Mouse (Mus musculus) spleen, adult 18-20 months (tissue): ENCODE results near the gene Mark2.
"Not testable (repeated sequence)": the region's sequence is repeated elsewhere in the genome, so short reads cannot be mapped to it uniquely, and the experiment has no call there.

Experiments
- DNase-seq, 2 experiments: peaks; one replicate each; pipeline ENCODE4 v3.0.0; 2022; ENCODE audit warnings: mixed read lengths in 2 of 2

The Mark2 gene

DNA sequence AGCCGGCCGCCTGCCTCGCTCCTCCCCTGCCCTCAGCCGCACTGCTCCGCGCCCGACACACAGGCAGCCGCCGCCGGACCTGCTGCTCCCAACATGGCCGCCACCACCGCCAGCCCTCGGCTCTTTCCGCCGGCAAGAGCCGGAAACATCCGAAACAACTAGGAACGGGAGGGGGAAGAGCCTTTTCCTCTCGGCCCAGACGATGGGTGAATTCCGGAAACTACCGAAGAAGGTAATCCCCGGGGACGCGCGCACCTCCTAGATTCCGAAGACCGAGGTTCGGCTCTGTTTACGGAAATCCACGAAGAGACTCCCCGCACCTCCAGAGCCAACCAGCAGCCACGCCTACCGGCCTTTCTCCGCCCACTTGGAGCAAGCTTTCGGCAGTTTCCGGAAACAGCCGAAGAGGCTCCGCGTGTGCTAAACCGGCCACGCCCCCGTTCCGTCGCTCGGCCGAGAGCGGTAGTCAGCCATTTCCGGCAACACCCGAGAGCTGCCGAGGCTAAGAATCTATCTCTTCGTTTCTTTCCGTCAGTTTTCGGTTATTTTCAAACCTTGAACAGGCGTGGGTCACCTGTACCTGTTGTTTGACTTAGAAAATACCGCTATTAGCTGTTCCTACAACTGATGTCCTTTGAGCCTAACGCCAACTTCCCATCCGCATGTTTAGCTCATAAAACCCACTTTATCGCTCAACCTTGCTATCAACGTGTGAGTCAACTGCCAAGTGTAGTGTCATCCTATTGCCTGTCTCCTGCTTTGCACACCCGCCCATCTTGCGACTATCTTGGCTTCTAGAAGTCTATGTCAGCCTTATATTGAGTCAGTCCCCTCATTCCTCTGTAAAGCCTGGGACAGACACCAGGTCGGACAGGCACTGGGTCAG lies at the start of gene Mark2:
TSS of gene Mark2 (minus strand) at position 349 of the 886 bp plus-strand sequence.
- peak; percentile 99 for DNase-seq

DNA sequence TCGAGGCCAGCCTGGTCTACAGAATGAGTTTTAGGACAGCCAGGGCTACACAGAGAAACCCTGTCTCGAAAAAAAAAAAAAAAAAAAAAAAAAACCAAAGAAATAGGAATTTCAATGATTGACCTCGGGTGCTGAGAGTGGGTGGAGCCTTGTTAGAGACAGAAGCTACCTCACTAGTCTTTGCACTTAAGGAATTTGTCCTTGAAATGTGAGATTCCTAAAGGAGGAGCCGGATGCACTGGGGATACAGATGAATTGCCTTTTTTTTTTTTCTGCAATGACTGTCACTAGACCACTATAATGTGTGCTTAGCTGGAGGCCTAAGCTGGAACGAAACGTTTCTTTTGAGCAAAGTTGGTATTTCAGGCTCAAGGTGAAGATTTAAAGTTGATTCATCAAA lies 46.8 kb upstream of the Mark2 start:
- DNase-seq: no peak

DNA sequence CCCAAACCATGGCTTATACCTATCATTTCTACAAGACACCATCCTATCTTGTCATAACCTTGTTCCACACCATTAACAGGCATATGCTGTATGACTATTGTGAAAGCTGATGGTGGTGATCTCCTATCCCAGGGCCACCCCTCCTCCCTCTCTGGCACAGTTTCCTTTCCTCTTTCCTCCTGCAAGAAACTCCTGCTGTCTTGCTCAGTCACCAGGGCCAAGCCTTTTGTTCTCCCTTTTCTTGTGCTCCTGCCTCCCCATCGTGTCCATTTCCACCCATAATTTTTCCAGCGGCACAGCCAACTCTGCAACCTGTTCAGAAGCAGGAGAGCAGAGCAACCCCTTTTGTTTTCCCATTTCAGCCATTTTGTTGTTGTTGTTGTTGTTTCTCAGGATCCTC lies 44.4 kb upstream of the Mark2 start:
- DNase-seq: no peak

DNA sequence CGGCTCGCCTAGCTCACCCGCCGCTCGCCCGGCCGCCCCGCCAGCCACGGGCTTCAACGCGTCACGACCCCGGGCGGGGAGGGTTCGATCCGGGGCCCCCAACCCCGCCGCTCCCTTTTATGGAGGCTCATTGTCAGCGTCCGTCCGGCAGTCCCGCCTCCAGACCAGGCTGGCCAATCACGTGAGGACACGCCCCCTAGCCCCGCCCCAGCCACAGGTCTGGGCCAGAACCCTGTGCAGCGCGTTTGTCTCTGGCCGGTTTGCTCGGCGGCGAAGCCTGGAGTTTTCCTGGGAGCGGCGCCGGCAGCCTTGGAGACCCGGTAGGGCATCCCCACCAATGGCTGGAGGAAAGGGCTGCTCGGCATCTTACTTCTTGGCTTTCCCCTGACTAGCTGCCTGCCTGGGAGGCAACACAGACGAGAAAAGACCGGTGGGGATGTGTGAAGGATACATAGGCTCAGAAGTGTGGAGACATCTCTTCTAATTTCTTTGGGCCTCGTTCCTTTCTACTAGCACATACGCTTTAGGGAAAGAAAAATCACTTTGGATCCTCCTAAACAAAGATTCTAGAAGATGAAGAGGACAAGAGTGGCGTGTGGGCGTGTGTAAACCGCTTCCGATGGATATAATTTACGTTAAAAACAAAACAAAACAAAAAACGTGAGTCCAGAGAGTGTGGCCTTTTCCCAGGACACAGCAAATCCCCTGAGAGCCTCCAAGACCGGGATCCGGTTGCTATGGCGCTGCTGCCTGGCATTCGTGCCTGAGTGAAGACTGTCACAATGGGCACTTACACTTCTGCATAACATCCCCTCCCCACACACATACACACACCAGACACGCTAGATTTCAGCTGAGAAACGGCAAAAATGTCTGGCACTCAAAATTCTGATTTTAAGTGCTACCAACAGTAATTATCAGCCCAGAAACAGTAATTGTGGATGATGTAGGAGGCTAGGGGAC lies 41.5 kb upstream of the Mark2 start, which contains the start of gene Spindoc:
TSS of gene Spindoc (minus strand) at position 92 of the 963 bp plus-strand sequence.
- DNase-seq: peak; percentile 94 to 100

DNA sequence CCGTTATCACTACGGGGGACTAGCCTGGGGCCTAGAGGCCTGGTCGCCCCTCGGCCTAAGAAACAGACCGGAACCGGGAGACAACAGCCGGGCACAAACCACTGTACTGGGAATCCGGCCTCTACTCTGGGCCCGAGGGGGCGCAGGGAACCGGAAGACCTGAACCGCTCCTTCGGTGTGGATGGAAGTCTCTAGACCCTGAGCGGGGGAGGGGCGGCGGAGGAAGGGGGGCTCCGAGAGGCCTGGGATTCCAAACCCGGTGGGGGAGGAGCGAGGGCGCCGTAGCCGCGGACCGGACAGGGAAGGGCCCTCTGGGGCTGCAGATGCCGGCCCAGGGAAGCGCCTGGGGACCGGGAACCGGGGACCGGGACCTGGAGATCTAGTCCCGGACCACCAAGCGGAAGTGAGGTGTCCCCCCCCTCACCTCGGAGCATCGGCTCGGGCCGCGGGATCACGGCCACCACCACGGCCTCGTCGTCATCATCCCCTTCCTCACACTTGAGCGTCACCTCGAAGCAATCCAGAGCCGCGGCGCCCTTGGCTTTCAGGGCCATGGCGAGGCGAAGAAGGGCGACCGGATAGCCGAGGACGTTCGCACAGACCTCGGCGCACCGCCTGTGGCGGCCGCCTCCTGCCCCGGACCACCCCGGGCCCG lies 40.7 kb upstream of the Mark2 start:
- peak; percentile 36 to 41 for DNase-seq

DNA sequence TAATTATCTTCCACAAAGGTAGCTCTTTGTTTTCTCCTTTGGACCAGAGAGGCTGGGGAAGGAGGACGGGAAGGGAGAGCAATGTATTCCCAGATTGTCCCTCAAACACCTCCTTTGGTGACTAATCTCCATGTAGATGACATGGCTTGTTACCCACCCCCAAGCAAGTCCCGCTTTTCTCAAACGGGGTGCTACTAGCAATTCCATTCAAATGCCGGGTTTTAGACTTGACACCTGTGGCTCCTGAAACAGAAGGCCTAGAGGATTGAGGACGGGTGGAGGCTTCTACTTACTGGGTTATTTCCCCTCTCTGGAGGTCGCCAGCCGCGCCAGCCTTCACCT lies 40.2 kb upstream of the Mark2 start:
- DNase-seq: no peak

DNA sequence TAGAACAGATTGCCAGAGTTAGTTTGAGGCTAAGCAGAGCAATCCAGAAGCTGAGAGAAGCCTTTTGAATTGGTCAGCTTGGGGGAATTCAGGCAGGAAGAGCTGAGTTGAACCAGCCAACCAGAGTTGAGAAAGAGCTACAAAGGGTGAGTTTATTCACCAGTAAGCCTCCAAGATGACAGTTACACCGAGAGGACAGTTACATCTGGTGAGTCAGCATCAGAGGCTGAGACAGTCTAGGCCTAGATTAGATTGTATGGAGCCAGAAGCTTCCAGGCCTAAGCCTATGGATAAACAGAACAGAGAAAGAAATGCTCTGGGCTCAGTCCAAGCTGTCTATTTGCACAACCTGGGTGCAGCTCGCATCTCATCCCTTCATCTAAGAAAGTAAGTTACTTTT lies 36.0 kb upstream of the Mark2 start:
- no peak for DNase-seq

DNA sequence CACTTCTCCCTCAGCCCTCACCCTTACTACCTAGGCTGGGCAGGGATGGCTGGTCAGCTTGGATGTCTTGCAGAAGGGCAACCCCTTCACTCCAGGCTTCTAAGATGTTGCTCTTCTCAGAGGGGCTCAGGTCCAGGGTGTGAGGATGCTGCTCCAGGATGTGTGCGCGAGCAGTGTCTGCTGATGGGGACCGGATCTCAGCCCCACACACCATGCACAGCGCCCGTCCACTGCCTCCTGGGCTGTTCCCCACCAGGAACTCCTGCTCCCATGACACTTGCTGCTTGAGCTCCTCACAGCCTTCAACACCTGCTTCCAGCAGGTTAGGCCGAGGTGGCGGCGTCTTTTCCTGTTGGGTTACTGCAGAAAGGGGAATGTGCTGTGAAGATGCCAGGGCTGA lies 32.8 kb upstream of the Mark2 start:
- no peak for DNase-seq

DNA sequence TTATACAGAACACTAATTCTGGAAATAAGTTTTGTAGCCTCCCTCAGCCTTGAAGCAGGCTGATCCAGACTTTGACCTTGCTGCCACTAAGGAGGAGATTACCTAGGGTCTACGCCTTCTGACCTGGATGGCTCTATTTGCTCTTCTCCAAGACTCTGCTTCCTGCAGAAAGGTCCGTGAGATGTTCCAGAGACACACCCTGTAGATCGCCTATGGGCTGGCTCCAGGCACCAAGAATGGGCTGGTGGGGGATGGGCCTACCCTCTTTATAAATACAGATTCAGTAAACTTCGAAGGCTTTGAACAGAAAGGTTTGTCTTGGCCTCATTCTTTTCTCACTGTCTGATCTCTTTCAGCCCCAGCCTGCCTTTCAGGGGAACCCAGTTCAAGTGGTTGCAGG lies 27.8 kb upstream of the Mark2 start:
- not testable (repeated sequence) for DNase-seq

DNA sequence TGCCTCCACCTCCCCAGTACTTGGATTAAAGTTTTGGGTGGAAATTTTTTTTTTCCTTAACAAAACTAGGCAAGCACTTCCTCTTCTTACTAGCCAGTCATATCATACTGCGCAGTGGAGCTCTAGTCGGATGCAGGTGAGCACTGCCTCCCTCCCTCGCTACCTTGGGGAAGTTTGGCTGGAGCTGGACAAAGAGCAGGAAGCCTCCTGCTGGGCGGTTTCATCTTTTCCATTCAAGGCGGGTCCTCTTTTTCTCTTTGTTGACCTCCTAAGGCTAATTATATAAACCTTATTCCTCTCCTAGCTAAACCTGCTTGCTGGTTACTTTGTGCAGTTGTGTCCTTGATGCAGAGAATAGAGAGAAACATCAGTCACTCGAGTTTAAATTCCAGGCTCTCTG lies 12.0 kb upstream of the Mark2 start:
- no peak for DNase-seq

DNA sequence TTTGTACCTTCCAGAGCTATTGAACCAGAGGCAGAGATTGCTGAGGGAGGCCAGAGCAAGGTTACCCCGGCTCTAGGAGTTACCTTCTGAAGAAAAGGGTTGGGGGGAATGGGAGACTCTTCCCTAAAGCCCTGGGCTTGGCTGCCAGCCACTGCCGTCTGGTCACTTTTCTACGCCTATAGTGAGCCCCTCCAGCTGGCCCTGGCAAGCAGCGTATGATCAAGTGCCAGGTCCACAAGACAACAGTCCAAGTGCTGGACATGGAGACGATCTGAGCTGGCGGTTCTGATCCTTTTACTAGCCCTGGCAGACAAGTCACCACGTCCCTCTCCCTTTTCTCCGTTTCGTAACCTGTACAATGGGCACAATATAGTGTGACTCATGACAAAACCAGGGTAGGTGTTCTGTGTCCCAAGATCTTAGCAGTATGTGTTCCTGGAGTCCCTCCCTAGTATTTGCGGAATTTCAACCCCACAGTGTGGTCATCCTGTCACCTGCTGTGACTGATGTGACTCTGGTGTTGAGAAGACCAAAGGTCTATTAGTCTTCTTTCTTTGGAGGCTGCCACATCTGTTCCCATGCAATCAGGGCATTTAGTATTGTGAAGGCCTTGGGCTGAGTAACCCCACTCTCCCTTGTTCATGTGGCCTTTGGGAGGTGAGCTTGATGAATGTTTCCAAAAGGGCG lies 11.3 kb upstream of the Mark2 start:
- DNase-seq: no peak

DNA sequence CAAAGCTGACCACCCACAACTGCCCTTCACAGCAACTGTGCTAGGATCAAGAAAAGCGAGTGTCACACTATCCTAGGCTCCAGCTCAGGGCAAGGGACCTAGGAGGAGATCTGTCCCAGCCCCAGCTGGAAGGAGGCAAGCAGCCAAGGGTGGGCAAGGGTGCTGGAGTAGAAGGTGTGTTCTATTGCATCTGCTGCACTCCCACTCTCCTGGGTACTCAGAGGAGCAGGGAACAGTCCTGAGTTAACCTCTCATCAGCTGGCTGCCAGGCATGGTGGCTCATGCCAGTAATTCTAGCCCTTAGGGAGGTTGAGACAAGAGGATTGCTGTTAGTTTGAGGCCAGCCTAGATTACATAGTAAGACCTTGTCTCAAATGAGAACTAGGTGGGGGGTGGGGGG lies 8.3 kb upstream of the Mark2 start:
- DNase-seq: no peak

DNA sequence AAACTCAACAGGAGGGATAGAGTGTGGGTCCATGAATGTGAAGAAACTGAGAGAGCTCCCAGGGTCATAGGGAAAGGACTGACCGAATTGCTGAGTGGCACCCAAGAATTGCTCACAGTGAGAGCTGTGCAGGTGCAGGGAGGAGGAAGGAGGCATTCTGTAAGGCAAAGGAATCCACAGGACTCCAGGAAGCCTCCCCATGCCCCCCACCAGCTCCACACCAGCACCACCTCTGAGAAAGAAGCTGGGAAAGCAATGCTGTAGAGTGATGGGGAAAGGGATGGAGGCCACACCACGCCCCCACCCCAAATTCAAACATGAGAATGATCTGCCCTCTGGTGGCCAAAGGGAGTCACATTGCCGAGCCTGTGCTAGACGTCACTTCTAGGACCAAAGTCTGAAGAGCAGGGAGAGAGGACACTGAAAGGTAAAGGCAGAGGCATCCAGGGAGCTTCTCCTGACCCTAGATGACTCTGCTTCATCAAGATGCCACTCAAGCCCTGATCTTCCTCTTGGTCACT lies 3.6 kb upstream of the Mark2 start:
- peak in 1 of 2 experiments; percentile 40 for DNase-seq

DNA sequence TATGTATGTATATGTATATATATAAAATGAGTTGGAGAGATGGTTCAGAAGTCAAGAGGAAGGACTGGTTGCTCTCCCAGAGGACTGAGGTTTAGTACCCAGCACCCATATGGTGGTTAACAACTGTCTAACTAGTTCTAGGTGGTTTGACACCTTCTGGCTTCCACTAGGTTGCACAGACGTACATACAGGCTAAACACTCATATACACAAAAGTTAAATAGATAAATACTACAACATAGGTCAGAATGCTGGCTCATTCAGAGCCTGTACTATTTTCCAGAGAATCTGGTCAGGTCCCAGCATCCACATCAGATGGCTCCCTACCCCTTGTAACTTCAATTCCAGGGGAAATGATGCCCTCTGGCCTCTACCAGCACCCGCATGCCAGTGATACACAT lies 986 bp upstream of the Mark2 start:
- DNase-seq: no peak

DNA sequence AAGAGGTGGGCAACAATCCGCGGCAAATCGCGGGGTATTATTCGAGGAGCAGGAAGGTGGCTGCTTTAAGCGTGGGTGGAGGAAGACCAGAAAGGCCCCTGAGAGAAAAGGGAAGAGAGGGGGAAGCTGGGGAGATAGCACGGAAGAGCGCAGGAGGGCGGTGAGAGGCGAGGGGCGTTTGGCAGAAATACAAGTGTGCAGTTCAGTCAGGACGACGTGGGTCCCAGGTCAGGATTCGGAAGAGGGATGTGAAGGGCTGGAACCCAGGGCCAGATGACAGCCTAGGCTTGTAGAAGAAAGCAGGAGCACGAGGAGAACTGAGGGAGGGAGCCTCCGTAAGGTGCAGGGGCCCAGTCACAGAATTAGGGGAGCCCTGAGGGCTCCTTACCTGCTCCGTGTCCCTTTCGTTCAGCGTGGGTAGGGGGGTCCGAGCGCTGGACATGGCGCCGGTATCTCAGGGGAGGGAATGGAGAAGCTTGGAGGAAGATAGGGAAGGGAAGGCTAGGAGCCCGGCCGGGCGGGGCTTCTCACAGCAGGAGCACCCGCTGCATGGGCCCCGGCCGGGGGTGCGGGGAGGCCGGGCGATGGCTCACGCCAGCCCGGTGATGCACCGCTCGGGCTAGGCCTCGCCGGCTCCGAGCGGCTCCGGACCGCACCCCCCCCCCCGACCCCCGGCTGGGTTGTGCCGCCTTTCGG lies 732 bp downstream of the Mark2 start:
- peak in 1 of 2 experiments; percentile 24 for DNase-seq

DNA sequence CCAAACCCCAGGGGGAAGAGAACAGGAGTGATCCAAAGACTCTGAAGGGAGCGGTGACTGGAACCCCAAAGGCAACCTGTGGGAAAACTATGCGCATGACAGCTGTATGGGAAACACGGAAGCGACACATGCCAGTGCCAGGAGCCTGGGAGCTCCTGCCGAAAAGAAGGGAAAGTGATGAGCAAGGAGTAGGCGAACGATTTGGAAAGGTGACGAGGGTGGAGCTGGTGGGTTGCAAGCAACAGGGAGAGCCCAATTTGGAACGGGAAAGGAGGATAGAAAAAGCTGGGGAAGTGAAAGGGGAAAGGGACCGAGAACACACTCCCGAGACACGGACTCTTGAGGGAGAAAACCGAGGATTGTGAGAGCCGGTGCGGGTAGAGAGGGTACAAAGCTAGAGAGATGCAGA lies 1.3 kb downstream of the Mark2 start:
- no peak for DNase-seq

DNA sequence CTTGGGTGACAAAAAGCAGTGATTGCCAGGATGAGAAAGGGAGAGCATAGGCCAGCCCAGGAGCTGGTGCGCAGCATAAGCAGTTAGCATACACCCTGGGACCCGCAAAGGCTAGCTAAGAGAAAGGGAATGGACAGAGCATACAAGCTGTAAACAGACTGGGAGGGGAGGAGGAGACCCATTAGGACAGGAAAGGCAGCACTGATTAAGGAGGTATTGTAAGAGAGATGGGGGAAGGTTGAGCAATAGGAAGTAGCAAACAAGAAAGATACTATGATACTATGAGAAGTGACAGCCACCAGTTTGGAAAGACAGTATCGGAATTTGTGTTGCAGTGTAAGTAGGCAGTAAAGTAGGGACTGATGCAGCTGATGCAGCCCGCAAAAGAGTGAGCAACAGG lies 1.8 kb downstream of the Mark2 start:
- DNase-seq: no peak

DNA sequence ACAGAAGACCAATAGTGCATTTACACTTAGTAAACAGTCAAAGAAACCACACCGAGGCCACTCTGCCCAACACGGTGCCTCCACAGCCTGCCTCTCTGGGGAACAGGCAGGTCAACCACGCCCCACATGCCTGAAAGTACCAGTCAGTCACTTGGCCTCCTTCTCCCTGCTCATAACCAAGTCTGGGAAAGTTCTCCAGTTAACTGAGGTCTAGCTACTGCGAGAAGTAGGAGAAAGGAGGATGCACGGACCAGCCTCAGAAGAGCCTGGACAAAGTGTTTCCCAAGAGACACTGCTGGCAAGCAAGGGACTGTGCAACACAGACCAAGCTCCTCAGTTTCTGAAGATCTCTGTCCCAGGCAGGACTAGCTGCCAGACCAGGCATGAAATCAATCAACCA lies 2.6 kb downstream of the Mark2 start:
- no peak for DNase-seq

DNA sequence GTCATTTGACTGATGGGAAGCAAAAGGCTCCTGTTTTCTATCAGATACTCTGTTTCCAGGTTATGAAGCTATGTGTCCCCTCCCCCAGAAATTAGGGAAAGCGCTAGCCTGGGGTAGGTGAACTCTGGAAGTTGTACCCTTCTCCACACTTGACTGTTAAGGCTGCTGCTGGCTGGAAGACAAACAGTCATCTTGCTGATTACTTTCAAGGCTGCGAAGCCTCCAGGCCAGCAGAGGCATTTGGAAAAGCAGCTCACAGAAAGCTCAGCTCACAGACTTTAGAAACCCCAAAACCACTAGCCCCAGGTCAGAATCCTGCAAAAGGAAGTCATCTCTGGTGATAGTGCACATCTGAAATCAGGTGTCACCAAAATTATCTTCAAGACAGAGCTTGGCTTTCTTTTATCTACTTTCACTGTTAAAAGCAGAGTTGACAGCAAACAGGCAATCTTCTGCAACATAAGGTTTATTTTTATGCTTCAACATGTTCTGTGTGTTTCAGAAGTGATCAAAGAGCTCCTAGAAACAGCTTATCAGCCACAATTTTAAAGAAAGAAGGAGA lies 3.8 kb downstream of the Mark2 start:
- no peak for DNase-seq

DNA sequence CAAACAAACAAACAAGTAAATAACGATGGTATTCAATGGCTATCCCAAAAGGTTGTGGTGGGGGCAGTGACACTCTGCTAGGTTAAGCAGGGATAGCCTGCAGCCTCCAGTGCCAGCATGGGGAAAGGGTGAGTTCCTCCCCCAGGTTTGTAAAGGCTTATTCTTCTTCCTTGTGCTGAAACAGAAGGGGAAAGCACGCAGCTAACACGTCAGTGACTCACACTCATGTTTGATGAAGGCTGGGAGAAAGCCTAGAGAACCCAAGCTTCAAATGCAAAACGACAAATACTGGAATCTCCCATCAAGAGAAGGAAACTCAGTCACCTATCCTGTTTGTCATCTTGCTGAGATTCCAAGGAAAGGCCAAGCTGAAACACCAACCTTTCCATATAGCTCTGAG lies 6.0 kb downstream of the Mark2 start:
- no peak for DNase-seq

DNA sequence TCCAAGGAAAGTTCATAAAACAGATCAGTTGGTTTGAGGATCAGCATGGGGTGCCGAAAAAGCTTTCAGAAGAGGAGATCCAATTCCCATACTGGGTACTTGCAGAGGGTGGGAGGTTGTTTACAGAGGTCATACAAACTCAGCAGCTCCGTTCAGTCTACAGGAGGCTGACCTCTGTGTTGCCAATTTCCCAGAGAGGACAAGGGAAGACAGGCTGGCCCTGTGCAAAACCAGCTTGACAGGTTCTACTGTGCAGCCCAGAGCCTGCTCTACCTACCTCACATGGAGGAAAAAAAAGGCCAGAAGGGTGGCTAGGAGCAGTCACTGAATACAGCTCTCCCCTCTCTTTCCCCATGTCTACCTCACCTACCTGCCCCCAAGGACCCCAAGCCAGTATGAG lies 7.6 kb downstream of the Mark2 start:
- DNase-seq: no peak
